Mouse (Mus musculus): ENCODE results near the gene Pla2g4e. TPM values are rescaled to one million over a fixed set of nuclear protein-coding genes. Genes with fewer than 3 reads are reported as not detected.

The Pla2g4e gene
- total RNA-seq, 1 experiment, result 1.1 TPM

DNA sequence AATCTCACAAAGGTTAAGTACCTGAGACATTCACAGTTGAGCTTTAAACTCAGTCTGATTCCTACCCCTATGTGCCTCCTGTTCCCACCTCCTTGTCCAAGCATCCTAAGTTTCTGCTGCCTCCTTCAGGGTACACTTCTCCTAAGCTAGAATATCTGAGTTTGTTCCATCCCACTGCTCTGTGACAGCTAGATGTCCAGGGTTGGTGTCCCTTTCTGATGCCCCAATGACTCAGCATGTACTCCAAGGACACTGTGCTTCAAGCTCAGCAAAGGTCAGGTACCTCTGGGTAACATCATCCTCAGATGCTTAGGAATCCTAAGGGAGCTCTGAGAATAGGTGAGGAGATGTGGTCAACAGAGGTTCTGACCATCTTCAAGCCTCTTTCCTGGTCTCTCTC is 117.1 kb downstream of the Pla2g4e start:
- in situ Hi-C loops (cut with MboI; ENCODE audit: low sequenced_read_pairs in 2 of 2, unreplicated experiment in 2 of 2), result no loop called here

DNA sequence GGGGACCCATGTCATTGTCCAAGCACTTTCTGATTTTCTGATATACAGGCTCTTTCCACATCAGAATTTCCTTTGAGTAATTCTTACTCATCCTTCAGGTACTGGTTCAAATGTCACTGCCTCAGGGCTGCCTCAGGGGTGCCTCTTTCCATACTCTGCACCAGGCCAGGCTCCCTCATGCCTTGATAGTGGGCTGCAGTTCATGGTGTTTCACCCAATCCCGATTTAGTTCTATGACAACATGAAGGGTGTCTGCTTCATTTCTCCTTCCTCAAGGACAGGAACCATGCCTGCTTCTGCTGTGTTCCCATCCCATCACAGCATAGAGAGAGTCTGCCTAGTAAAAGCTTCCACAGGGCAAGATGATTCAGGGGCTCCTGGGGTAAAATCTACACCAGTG is 118.2 kb downstream of the Pla2g4e start:
- in situ Hi-C loops (cut with MboI; ENCODE audit: low sequenced_read_pairs in 2 of 2, unreplicated experiment in 2 of 2), result no loop called here
- Histone ChIP-seq H3K9me3 (ENCODE audit: control insufficient read depth, insufficient read depth, low read depth, low read length) (no peaks in the 10 kb centered on the region), H3K9ac (ENCODE audit: insufficient read depth, low read depth, low read length, poor library complexity, severe bottlenecking) (no peak overlapping the region), H3K4me1 (ENCODE audit: control insufficient read depth in 2 of 2, insufficient read depth in 2 of 2, low read length in 2 of 2, poor library complexity in 1 of 2) (no peaks in the 10 kb centered on the region), H3K4me3 (ENCODE audit: insufficient read depth in 1 of 2, low read depth in 1 of 2, low read length in 2 of 2, poor library complexity in 1 of 2, severe bottlenecking in 1 of 2) (no peak overlapping the region), H3K27ac (ENCODE audit: insufficient read depth, low read depth, low read length, poor library complexity, severe bottlenecking) (no peak overlapping the region), H3K36me3 (ENCODE audit: control insufficient read depth, insufficient read depth, low read length, poor library complexity, severe bottlenecking) (peaks cover 2% of the 10 kb centered on the region; the same call in 1 of the 2 replicates)
- DNase-seq (ENCODE audit: low read depth, low spot score), result no peak
- TF ChIP-seq HCFC1 (IDR thresholded peaks at IDR 0.05; ENCODE audit: borderline replicate concordance, insufficient read depth, low read length), result no peak
- TF ChIP-seq CHD2 (IDR thresholded peaks at IDR 0.05; ENCODE audit: low read depth, low read length), result no peak
- TF ChIP-seq ZC3H11A (IDR thresholded peaks at IDR 0.05; ENCODE audit: borderline replicate concordance, low read depth, low read length), result no peak
- TF ChIP-seq ZNF384 (IDR thresholded peaks at IDR 0.05; ENCODE audit: low read depth, low read length), result no peak
- TF ChIP-seq MAFK (IDR thresholded peaks at IDR 0.05; ENCODE audit: insufficient read depth, low read depth, low read length), result no peak

More for the DNA sequence above, 117.1 kb downstream of the Pla2g4e start:
- TF ChIP-seq CHD2 (IDR thresholded peaks at IDR 0.05; ENCODE audit: low read depth, low read length), result no peak
- TF ChIP-seq ZC3H11A (IDR thresholded peaks at IDR 0.05; ENCODE audit: borderline replicate concordance, low read depth, low read length), result no peak
- no peak for TF ChIP-seq MAFK (IDR thresholded peaks at IDR 0.05; ENCODE audit: insufficient read depth, low read depth, low read length)
- no peak for TF ChIP-seq HCFC1 (IDR thresholded peaks at IDR 0.05; ENCODE audit: borderline replicate concordance, insufficient read depth, low read length)
- TF ChIP-seq ZNF384 (IDR thresholded peaks at IDR 0.05; ENCODE audit: low read depth, low read length), result no peak
- H3K36me3 ChIP-seq (ENCODE audit: control insufficient read depth, insufficient read depth, low read length, poor library complexity, severe bottlenecking), result peaks cover 2% of the 10 kb centered on the region; the same call in 1 of the 2 replicates
- no peaks in the 10 kb centered on the region for H3K4me1 ChIP-seq (ENCODE audit: control insufficient read depth in 2 of 2, insufficient read depth in 2 of 2, low read length in 2 of 2, poor library complexity in 1 of 2)
- no peak overlapping the region for H3K27ac ChIP-seq (ENCODE audit: insufficient read depth, low read depth, low read length, poor library complexity, severe bottlenecking)
- DNase-seq (ENCODE audit: low read depth, low spot score), result no peak
- H3K4me3 ChIP-seq (ENCODE audit: insufficient read depth in 1 of 2, low read depth in 1 of 2, low read length in 2 of 2, poor library complexity in 1 of 2, severe bottlenecking in 1 of 2), result no peak overlapping the region
- no peaks in the 10 kb centered on the region for H3K9me3 ChIP-seq (ENCODE audit: control insufficient read depth, insufficient read depth, low read depth, low read length)
- H3K9ac ChIP-seq (ENCODE audit: insufficient read depth, low read depth, low read length, poor library complexity, severe bottlenecking), result no peak overlapping the region

DNA sequence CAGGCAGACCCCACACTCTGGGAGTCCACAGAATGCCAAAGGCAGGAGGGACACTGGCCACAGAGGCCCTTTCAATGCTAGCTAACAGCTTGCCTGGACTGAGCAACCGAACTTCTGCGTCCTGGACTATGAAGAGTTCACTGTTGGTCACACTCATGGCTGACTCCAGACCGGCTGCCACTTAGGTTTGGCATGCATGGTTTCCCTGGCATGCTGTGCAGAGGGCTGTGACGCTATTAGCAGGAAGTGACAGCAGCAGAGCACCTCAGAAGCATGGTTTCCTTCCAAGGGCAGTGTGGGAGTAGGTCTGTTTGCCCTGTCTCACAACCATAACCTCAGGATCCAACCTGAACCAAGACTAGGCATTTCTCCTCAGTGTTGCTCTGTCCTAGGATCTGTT is 118.7 kb downstream of the Pla2g4e start:
- Histone ChIP-seq H3K4me1 (ENCODE audit: control insufficient read depth in 2 of 2, insufficient read depth in 2 of 2, low read length in 2 of 2, poor library complexity in 1 of 2) (no peaks in the 10 kb centered on the region), H3K9ac (ENCODE audit: insufficient read depth, low read depth, low read length, poor library complexity, severe bottlenecking) (no peak overlapping the region), H3K27ac (ENCODE audit: insufficient read depth, low read depth, low read length, poor library complexity, severe bottlenecking) (no peak overlapping the region), H3K9me3 (ENCODE audit: control insufficient read depth, insufficient read depth, low read depth, low read length) (no peaks in the 10 kb centered on the region), H3K4me3 (ENCODE audit: insufficient read depth in 1 of 2, low read depth in 1 of 2, low read length in 2 of 2, poor library complexity in 1 of 2, severe bottlenecking in 1 of 2) (no peak overlapping the region), H3K36me3 (ENCODE audit: control insufficient read depth, insufficient read depth, low read length, poor library complexity, severe bottlenecking) (peaks cover 2% of the 10 kb centered on the region; the same call in 1 of the 2 replicates)
- TF ChIP-seq ZC3H11A (IDR thresholded peaks at IDR 0.05; ENCODE audit: borderline replicate concordance, low read depth, low read length), result no peak
- no peak for DNase-seq (ENCODE audit: low read depth, low spot score)
- in situ Hi-C loops (cut with MboI; ENCODE audit: low sequenced_read_pairs in 2 of 2, unreplicated experiment in 2 of 2), result no loop called here

DNA sequence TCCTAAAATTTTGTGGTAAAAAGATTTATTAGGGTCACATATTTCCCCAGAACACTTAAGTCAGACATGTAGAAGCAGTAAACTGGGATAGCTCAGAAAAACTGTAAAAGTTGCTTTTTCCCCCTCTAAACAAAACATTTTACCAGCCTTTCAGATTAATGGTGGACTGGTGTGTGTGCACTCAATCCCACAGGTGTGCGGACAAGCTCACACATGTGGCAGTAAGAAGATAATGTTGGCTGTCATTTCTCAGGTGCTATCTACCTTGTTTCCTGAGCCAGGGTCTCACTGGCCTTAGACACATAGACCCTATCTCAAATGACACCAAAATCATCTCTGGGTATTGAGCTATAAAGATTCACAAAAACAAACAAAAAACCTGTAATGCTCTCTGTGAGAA is 119.7 kb downstream of the Pla2g4e start:
- TF ChIP-seq CHD2 (IDR thresholded peaks at IDR 0.05; ENCODE audit: low read depth, low read length) (no peak), MAFK (IDR thresholded peaks at IDR 0.05; ENCODE audit: insufficient read depth, low read depth, low read length) (no peak), ZNF384 (IDR thresholded peaks at IDR 0.05; ENCODE audit: low read depth, low read length) (no peak), HCFC1 (IDR thresholded peaks at IDR 0.05; ENCODE audit: borderline replicate concordance, insufficient read depth, low read length) (no peak), ZC3H11A (IDR thresholded peaks at IDR 0.05; ENCODE audit: borderline replicate concordance, low read depth, low read length) (no peak)
- peaks cover 2% of the 10 kb centered on the region for H3K36me3 ChIP-seq (ENCODE audit: control insufficient read depth, insufficient read depth, low read length, poor library complexity, severe bottlenecking)
- H3K27ac ChIP-seq (ENCODE audit: insufficient read depth, low read depth, low read length, poor library complexity, severe bottlenecking), result no peak overlapping the region
- H3K4me1 ChIP-seq (ENCODE audit: control insufficient read depth in 2 of 2, insufficient read depth in 2 of 2, low read length in 2 of 2, poor library complexity in 1 of 2), result no peaks in the 10 kb centered on the region
- no peaks in the 10 kb centered on the region for H3K9me3 ChIP-seq (ENCODE audit: control insufficient read depth, insufficient read depth, low read depth, low read length)
- no peak overlapping the region for H3K4me3 ChIP-seq (ENCODE audit: insufficient read depth in 1 of 2, low read depth in 1 of 2, low read length in 2 of 2, poor library complexity in 1 of 2, severe bottlenecking in 1 of 2)
- in situ Hi-C loops (cut with MboI; ENCODE audit: low sequenced_read_pairs in 2 of 2, unreplicated experiment in 2 of 2), result no loop called here
- DNase-seq (ENCODE audit: low read depth, low spot score), result no peak
- no peak overlapping the region for H3K9ac ChIP-seq (ENCODE audit: insufficient read depth, low read depth, low read length, poor library complexity, severe bottlenecking)

DNA sequence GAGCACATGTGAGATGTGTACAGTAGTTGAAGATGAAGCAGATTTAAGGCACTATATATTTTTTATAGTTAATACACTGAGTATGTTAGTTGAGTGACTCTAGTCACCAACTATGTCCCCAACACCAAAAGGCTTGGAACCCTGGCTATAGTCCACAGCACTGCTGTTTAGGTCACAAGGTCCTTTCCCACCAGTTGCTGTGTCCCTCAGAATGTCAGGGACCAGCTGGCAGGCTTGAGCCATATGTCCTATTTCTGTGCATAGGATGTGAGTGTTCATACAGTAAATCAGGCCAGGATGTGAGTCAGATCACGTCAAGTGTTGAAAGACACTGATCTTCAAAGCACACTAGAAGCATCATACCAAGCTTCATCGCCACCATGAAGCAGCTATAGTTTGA is 120.2 kb downstream of the Pla2g4e start:
- Histone ChIP-seq H3K9ac (ENCODE audit: insufficient read depth, low read depth, low read length, poor library complexity, severe bottlenecking) (no peak overlapping the region), H3K36me3 (ENCODE audit: control insufficient read depth, insufficient read depth, low read length, poor library complexity, severe bottlenecking) (peaks cover 2% of the 10 kb centered on the region), H3K27ac (ENCODE audit: insufficient read depth, low read depth, low read length, poor library complexity, severe bottlenecking) (no peak overlapping the region), H3K4me3 (ENCODE audit: insufficient read depth in 1 of 2, low read depth in 1 of 2, low read length in 2 of 2, poor library complexity in 1 of 2, severe bottlenecking in 1 of 2) (no peak overlapping the region), H3K4me1 (ENCODE audit: control insufficient read depth in 2 of 2, insufficient read depth in 2 of 2, low read length in 2 of 2, poor library complexity in 1 of 2) (no peaks in the 10 kb centered on the region), H3K9me3 (ENCODE audit: control insufficient read depth, insufficient read depth, low read depth, low read length) (no peaks in the 10 kb centered on the region)
- in situ Hi-C loops (cut with MboI; ENCODE audit: low sequenced_read_pairs in 2 of 2, unreplicated experiment in 2 of 2), result no loop called here
- no peak for DNase-seq (ENCODE audit: low read depth, low spot score)
- TF ChIP-seq CHD2 (IDR thresholded peaks at IDR 0.05; ENCODE audit: low read depth, low read length), result no peak
- TF ChIP-seq MAFK (IDR thresholded peaks at IDR 0.05; ENCODE audit: insufficient read depth, low read depth, low read length), result no peak
- TF ChIP-seq ZC3H11A (IDR thresholded peaks at IDR 0.05; ENCODE audit: borderline replicate concordance, low read depth, low read length), result no peak
- no peak for TF ChIP-seq ZNF384 (IDR thresholded peaks at IDR 0.05; ENCODE audit: low read depth, low read length)
- TF ChIP-seq HCFC1 (IDR thresholded peaks at IDR 0.05; ENCODE audit: borderline replicate concordance, insufficient read depth, low read length), result no peak
